Mouse (Mus musculus) small intestine, adult 2 months (tissue): ENCODE measurements around the gene Msln.

Source experiments
- CTCF ChIP-seq: fragments of 200-500 bp; IDR thresholded peaks from 2 replicates; pipeline ENCODE4 v1.5.1; 2012; ENCODE audit warnings: low read depth, mild to moderate bottlenecking, control low read depth, inconsistent platforms, low read length, moderate library complexity, mixed read lengths; ENCODE audit not compliant: insufficient replicate concordance, insufficient read length; ENCODE audit errors: extremely low read depth
- POLR2A ChIP-seq: fragments of 200-500 bp; IDR thresholded peaks from 2 replicates; pipeline ENCODE4 v1.6.1; 2012; ENCODE audit warnings: low read depth, mild to moderate bottlenecking, control low read depth, inconsistent platforms, low read length, moderate library complexity

GRCm38 (mm10) chr17:25748238-25748637, 5.9 kb downstream of the Msln start:
- no peak for TF ChIP-seq POLR2A
- no peak for TF ChIP-seq CTCF
